Mouse (Mus musculus): Measurements from ENCODE around the gene Pyy. TPM values are rescaled to one million over a fixed set of nuclear protein-coding genes. Genes with fewer than 3 reads are reported as not detected.
A peak's percentile ranks its signal among the peaks of the same experiment; 100 is the strongest.

Gene Pyy
- polyA plus RNA-seq, 1 experiment: not detected

- Histone ChIP-seq H3K36me3 (ENCODE audit: control insufficient read depth, insufficient read depth) (no peaks in the 10 kb centered on the region), H3K79me2 (ENCODE audit: control insufficient read depth, insufficient read depth) (no peaks in the 10 kb centered on the region), H3ac (ENCODE audit: control insufficient read depth, insufficient read length) (no peak overlapping the region), H3K4me2 (ENCODE audit: low read depth) (no peak overlapping the region), H3K27me3 (ENCODE audit: control insufficient read depth, insufficient read depth, insufficient read length) (peaks cover 24% of the 10 kb centered on the region), H3K4me3 (no peak overlapping the region)
- TF ChIP-seq USF1 (IDR thresholded peaks at IDR 0.05; ENCODE audit: low read depth): no peak
- no peak for TF ChIP-seq TCF12 (IDR thresholded peaks at IDR 0.05; ENCODE audit: insufficient read depth, poor library complexity, severe bottlenecking)
- no peak for TF ChIP-seq SRF (IDR thresholded peaks at IDR 0.05; ENCODE audit: control insufficient read depth, insufficient read length, low read depth)
- no peak for TF ChIP-seq MAX (IDR thresholded peaks at IDR 0.05; ENCODE audit: low read depth)
- TF ChIP-seq REST (IDR thresholded peaks at IDR 0.05; ENCODE audit: insufficient read depth, insufficient read length): no peak
Observed at GRCm38 (mm10) chr11:102142355-102142754, 34.7 kb upstream of the Pyy start.

GRCm38 (mm10) chr11:102140508-102140907 is 32.9 kb upstream of the Pyy start:
- Histone ChIP-seq H3K4me2 (ENCODE audit: low read depth) (no peak overlapping the region), H3K27me3 (ENCODE audit: control insufficient read depth, insufficient read depth, insufficient read length) (peaks cover 5% of the 10 kb centered on the region), H3K4me3 (no peak overlapping the region), H3K79me2 (ENCODE audit: control insufficient read depth, insufficient read depth) (no peaks in the 10 kb centered on the region), H3ac (ENCODE audit: control insufficient read depth, insufficient read length) (no peak overlapping the region), H3K36me3 (ENCODE audit: control insufficient read depth, insufficient read depth) (no peaks in the 10 kb centered on the region)
- TF ChIP-seq TCF3 (IDR thresholded peaks at IDR 0.05; ENCODE audit: insufficient read length, low read depth) (no peak), POLR2A (IDR thresholded peaks at IDR 0.05; ENCODE audit: insufficient read length, low read depth) (no peak), MYOG (IDR thresholded peaks at IDR 0.05; ENCODE audit: control insufficient read depth in 1 of 3, insufficient read depth in 1 of 3, insufficient read length in 2 of 3, low read depth in 2 of 3) (no peak), CEBPB (IDR thresholded peaks at IDR 0.05; ENCODE audit: insufficient read depth, poor library complexity, severe bottlenecking) (no peak), USF1 (IDR thresholded peaks at IDR 0.05; ENCODE audit: low read depth) (no peak), SRF (IDR thresholded peaks at IDR 0.05; ENCODE audit: control insufficient read depth, insufficient read length, low read depth) (no peak), MYOD1 (IDR thresholded peaks at IDR 0.05; ENCODE audit: control insufficient read depth in 1 of 3, insufficient read length in 2 of 3, low read depth in 2 of 3) (no peak), REST (IDR thresholded peaks at IDR 0.05; ENCODE audit: insufficient read depth, insufficient read length) (no peak), TCF12 (IDR thresholded peaks at IDR 0.05; ENCODE audit: insufficient read depth, poor library complexity, severe bottlenecking) (no peak), POLR2AphosphoS2 (IDR thresholded peaks at IDR 0.05; ENCODE audit: insufficient read length, low read depth) (no peak), E2F4 (IDR thresholded peaks at IDR 0.05; ENCODE audit: insufficient read depth) (no peak), MAX (IDR thresholded peaks at IDR 0.05; ENCODE audit: low read depth) (no peak)

DNA sequence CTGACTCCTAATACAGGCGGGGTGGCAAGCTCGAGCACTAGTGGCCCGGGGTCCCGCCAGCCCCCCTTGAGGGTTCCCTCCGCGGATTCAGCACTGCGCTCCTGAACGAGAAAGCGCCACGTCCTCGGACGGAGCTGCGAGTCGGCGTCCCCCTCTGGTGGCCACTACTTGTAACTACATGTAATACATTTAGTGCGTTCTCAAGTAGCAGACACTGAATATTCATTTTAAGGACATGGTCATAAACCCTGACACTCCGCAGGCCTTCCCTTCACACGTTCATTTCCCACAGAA is 30.8 kb upstream of the Pyy start:
- TF ChIP-seq MAX (IDR thresholded peaks at IDR 0.05; ENCODE audit: low read depth): no peak
- TF ChIP-seq REST (IDR thresholded peaks at IDR 0.05; ENCODE audit: insufficient read depth, insufficient read length): no peak
- TF ChIP-seq TCF12 (IDR thresholded peaks at IDR 0.05; ENCODE audit: insufficient read depth, poor library complexity, severe bottlenecking): no peak
- TF ChIP-seq E2F4 (IDR thresholded peaks at IDR 0.05; ENCODE audit: insufficient read depth): no peak
- no peak for TF ChIP-seq SRF (IDR thresholded peaks at IDR 0.05; ENCODE audit: control insufficient read depth, insufficient read length, low read depth)
- Histone ChIP-seq H3K36me3 (ENCODE audit: control insufficient read depth, insufficient read depth) (no peaks in the 10 kb centered on the region), H3K27me3 (ENCODE audit: control insufficient read depth, insufficient read depth, insufficient read length) (peaks cover 5% of the 10 kb centered on the region), H3K4me3 (no peak overlapping the region), H3ac (ENCODE audit: control insufficient read depth, insufficient read length) (no peak overlapping the region), H3K79me2 (ENCODE audit: control insufficient read depth, insufficient read depth) (no peaks in the 10 kb centered on the region), H3K4me2 (ENCODE audit: low read depth) (peak overlapping the region; percentile 37)

GRCm38 (mm10) chr11:102137625-102138446 is 30.2 kb upstream of the Pyy start:
- Histone ChIP-seq H3K4me2 (ENCODE audit: low read depth) (peak overlapping the region; percentile 37), H3K4me3 (no peak overlapping the region), H3K36me3 (ENCODE audit: control insufficient read depth, insufficient read depth) (no peaks in the 10 kb centered on the region), H3ac (ENCODE audit: control insufficient read depth, insufficient read length) (no peak overlapping the region), H3K27me3 (ENCODE audit: control insufficient read depth, insufficient read depth, insufficient read length) (peaks cover 8% of the 10 kb centered on the region), H3K79me2 (ENCODE audit: control insufficient read depth, insufficient read depth) (no peaks in the 10 kb centered on the region)
- TF ChIP-seq MAX (IDR thresholded peaks at IDR 0.05; ENCODE audit: low read depth): no peak
- TF ChIP-seq POLR2A (IDR thresholded peaks at IDR 0.05; ENCODE audit: insufficient read length, low read depth): no peak
- no peak for TF ChIP-seq MYOD1 (IDR thresholded peaks at IDR 0.05; ENCODE audit: control insufficient read depth in 1 of 3, insufficient read length in 2 of 3, low read depth in 2 of 3)
- no peak for TF ChIP-seq CEBPB (IDR thresholded peaks at IDR 0.05; ENCODE audit: insufficient read depth, poor library complexity, severe bottlenecking)
- no peak for TF ChIP-seq REST (IDR thresholded peaks at IDR 0.05; ENCODE audit: insufficient read depth, insufficient read length)
- TF ChIP-seq SRF (IDR thresholded peaks at IDR 0.05; ENCODE audit: control insufficient read depth, insufficient read length, low read depth): no peak
- no peak for TF ChIP-seq USF1 (IDR thresholded peaks at IDR 0.05; ENCODE audit: low read depth)
- no peak for TF ChIP-seq TCF3 (IDR thresholded peaks at IDR 0.05; ENCODE audit: insufficient read length, low read depth)
- TF ChIP-seq TCF12 (IDR thresholded peaks at IDR 0.05; ENCODE audit: insufficient read depth, poor library complexity, severe bottlenecking): no peak
- no peak for TF ChIP-seq POLR2AphosphoS2 (IDR thresholded peaks at IDR 0.05; ENCODE audit: insufficient read length, low read depth)
- TF ChIP-seq MYOG (IDR thresholded peaks at IDR 0.05; ENCODE audit: control insufficient read depth in 1 of 3, insufficient read depth in 1 of 3, insufficient read length in 2 of 3, low read depth in 2 of 3): no peak

DNA sequence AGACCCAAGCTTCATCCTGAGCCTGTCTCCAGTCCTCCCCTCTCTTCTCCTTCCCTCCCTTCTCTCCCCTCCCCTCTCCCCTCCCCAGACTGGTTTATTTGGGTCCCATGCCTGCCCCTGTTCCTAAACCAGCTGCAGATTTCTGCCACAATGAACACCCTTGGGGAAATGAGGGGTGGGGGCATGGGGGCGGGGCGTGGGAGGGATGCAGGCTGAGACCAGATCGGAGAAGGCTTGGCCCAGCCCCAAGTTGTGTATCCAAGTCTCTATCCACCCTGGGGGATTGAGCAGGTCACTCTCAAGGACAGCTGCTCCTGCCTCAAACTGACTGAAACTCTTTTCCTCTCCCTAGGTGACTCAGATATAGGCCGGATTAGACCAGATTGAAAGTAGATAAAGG is 26.9 kb upstream of the Pyy start:
- no peaks in the 10 kb centered on the region for H3K36me3 ChIP-seq (ENCODE audit: control insufficient read depth, insufficient read depth)
- no peak for TF ChIP-seq POLR2AphosphoS2 (IDR thresholded peaks at IDR 0.05; ENCODE audit: insufficient read length, low read depth)

More for the DNA sequence above, 26.9 kb upstream of the Pyy start:
- Histone ChIP-seq H3K27me3 (ENCODE audit: control insufficient read depth, insufficient read depth, insufficient read length) (peaks cover 33% of the 10 kb centered on the region), H3K79me2 (ENCODE audit: control insufficient read depth, insufficient read depth) (no peaks in the 10 kb centered on the region), H3ac (ENCODE audit: control insufficient read depth, insufficient read length) (no peak overlapping the region), H3K4me2 (ENCODE audit: low read depth) (no peak overlapping the region), H3K4me3 (no peak overlapping the region)
